Mouse (Mus musculus) embryo, embryonic 10.5 days (tissue): ENCODE measurements around the gene Hdac11.
A peak's percentile ranks its signal among the peaks of the same experiment; 100 is the strongest.

ENCODE experiments used
- DNase-seq: peaks from one replicate; pipeline ENCODE4 v3.0.0-alpha.2; 2015; ENCODE audit warnings: low spot score

Gene Hdac11

GRCm38 (mm10) chr6:91137343-91137956 lies 19.0 kb upstream of the Hdac11 start:
- DNase-seq = no peak

GRCm38 (mm10) chr6:91139846-91140245 lies 16.6 kb upstream of the Hdac11 start:
- peak; percentile 85 for DNase-seq

- no peak for DNase-seq
Observed at GRCm38 (mm10) chr6:91145056-91145455, 11.4 kb upstream of the Hdac11 start.

GRCm38 (mm10) chr6:91145572-91145971 lies 10.9 kb upstream of the Hdac11 start:
- no peak for DNase-seq

GRCm38 (mm10) chr6:91146443-91147151 lies 9.9 kb upstream of the Hdac11 start:
- no peak for DNase-seq

GRCm38 (mm10) chr6:91147152-91147770 lies 9.2 kb upstream of the Hdac11 start:
- DNase-seq = peak; percentile 29

- DNase-seq = no peak
Observed at GRCm38 (mm10) chr6:91152892-91153548, 3.4 kb upstream of the Hdac11 start.

- DNase-seq = peak; percentile 78
Observed at GRCm38 (mm10) chr6:91153549-91154064, 2.9 kb upstream of the Hdac11 start.

GRCm38 (mm10) chr6:91154685-91155084 lies 1.8 kb upstream of the Hdac11 start:
- DNase-seq = no peak

GRCm38 (mm10) chr6:91155286-91155685 lies 1.2 kb upstream of the Hdac11 start:
- no peak for DNase-seq

- peak; percentile 26 for DNase-seq
Observed at GRCm38 (mm10) chr6:91156062-91156461, 403 bp upstream of the Hdac11 start.

GRCm38 (mm10) chr6:91157237-91157570 lies 739 bp downstream of the Hdac11 start:
- peak; percentile 61 for DNase-seq

- no peak for DNase-seq
Observed at GRCm38 (mm10) chr6:91159047-91159446, 2.6 kb downstream of the Hdac11 start.

- DNase-seq = no peak
Observed at GRCm38 (mm10) chr6:91160399-91160798, 3.9 kb downstream of the Hdac11 start.

- DNase-seq = no peak
Observed at GRCm38 (mm10) chr6:91160976-91161375, 4.5 kb downstream of the Hdac11 start.

- DNase-seq = no peak
Observed at GRCm38 (mm10) chr6:91161506-91162235, 5.2 kb downstream of the Hdac11 start.

GRCm38 (mm10) chr6:91162314-91162713 lies 5.8 kb downstream of the Hdac11 start:
- DNase-seq = no peak

- no peak for DNase-seq
Observed at GRCm38 (mm10) chr6:91163195-91163911, 6.9 kb downstream of the Hdac11 start.

GRCm38 (mm10) chr6:91164584-91164983 lies 8.1 kb downstream of the Hdac11 start:
- DNase-seq = no peak

GRCm38 (mm10) chr6:91165210-91165609 lies 8.7 kb downstream of the Hdac11 start:
- peak; percentile 87 for DNase-seq

GRCm38 (mm10) chr6:91167828-91168227 lies 11.4 kb downstream of the Hdac11 start:
- DNase-seq = no peak
